Mouse (Mus musculus): ENCODE data around the gene Slc1a7.

DNA sequence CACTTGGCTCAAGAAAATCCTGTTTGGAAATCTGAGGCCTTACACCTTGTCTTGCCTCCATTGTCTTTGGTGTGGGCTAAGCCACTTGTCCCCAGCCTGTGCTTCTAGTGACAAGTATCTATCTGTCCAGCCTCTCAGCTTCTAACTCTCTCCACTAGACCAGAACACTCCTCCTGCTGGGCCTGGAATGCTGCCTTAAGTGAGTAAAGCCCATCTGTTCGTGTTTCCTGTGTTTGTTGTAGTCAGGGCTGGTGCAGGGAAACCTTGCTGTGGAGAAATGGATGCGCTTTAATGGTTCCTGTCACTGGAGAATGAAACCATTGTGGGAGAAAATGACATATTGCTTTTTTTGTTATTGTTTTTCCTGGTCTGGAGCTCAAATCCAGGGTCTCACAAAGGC lies 11.4 kb downstream of the Slc1a7 start:
- TF ChIP-seq POLR2A (IDR thresholded peaks at IDR 0.05; ENCODE audit: low read depth, low read length) = no peak
- no peak for TF ChIP-seq CTCF (IDR thresholded peaks at IDR 0.05; ENCODE audit: extremely low read depth, insufficient read depth, insufficient read length, insufficient replicate concordance)

Data from spleen, adult 2 months (tissue).